Mouse (Mus musculus) brain, embryonic 14.5 days (tissue): Measurements from ENCODE around the gene BC049730.
"Not testable (repeated sequence)": the region's sequence is repeated elsewhere in the genome, so short reads cannot be mapped to it uniquely, and the experiment has no call there.

Experiments
- CTCF ChIP-seq: fragments of 200-500 bp; IDR thresholded peaks from 2 replicates; pipeline ENCODE4 v1.5.1; 2012; ENCODE audit warnings: inconsistent platforms, mild to moderate bottlenecking, moderate library complexity, borderline replicate concordance; ENCODE audit not compliant: insufficient read depth, insufficient read length; ENCODE audit errors: extremely low read depth
- POLR2A ChIP-seq: fragments of 200-500 bp; IDR thresholded peaks from 2 replicates; pipeline ENCODE4 v1.6.1; 2012; ENCODE audit warnings: mild to moderate bottlenecking, inconsistent platforms, borderline replicate concordance; ENCODE audit not compliant: poor library complexity, insufficient read depth, insufficient read length, severe bottlenecking; ENCODE audit errors: extremely low read depth

- TF ChIP-seq POLR2A, CTCF: not testable (repeated sequence)
These were observed 24.9 kb upstream of the BC049730 start for GRCm38 (mm10) chr7:24684121-24684520.
